Mouse (Mus musculus): ENCODE results near the gene Tfap2d. TPM values are rescaled to one million over a fixed set of nuclear protein-coding genes. Genes with fewer than 3 reads are reported as not detected.

Gene Tfap2d
- not detected for polyA plus RNA-seq (2012; fragmentation: generic; extraction: Trizol)

GRCm38 (mm10) chr1:19102631-19103030 lies at the start of gene Tfap2d:
Gene Tfap2d (plus strand): TSS chr1:19103022.

GRCm38 (mm10) chr1:19208641-19209358 lies 106.0 kb downstream of the Tfap2d start, which contains the start of gene Tfap2b:
Gene Tfap2b (plus strand): TSS chr1:19208914.

Other genes starting within 250 kb of the Tfap2d start
- not detected for gene Tfap2b, start 105.9 kb downstream of the Tfap2d start, polyA plus RNA-seq (2012; fragmentation: generic; extraction: Trizol)

Data from C3H10T1/2 (cell line).